Comparison of ENCODE assay signal across 8 mouse cellular contexts in genomic region chr6:34909631-34910345, GRCm38 (mm10). TPM values are rescaled to one million over a fixed set of nuclear protein-coding genes. Genes with fewer than 3 reads are reported as not detected.
DNase-seq lines count a peak whose midpoint lies in the region; ATAC-seq and TF ChIP-seq lines count a peak whose summit lies in the region.

No protein-coding gene starts in this region.

- peak overlapping the region; percentile 73 for H3K4me3 ChIP-seq in layer of hippocampus, adult 2 months
- peak overlapping the region; percentile 74 for H3K4me3 ChIP-seq in embryonic facial prominence, embryonic 13.5 days
- H3K4me3 ChIP-seq in intestine, postnatal 0 days (ENCODE audit: low read depth, low read length): peak overlapping the region; percentile 79
- H3K4me3 ChIP-seq in midbrain, postnatal 0 days (ENCODE audit: low read depth, low read length): peak overlapping the region; percentile 77

- H3K4me1 ChIP-seq in embryonic facial prominence, embryonic 13.5 days: peaks cover 10% of the 10 kb centered on the region
- H3K4me1 ChIP-seq in intestine, postnatal 0 days (replicated peaks; ENCODE audit: control insufficient read depth, insufficient read depth, low read length): no peaks in the 10 kb centered on the region
- H3K4me1 ChIP-seq in midbrain, postnatal 0 days (ENCODE audit: insufficient read depth, low read length): peaks cover 7% of the 10 kb centered on the region; the same call in 1 of the 2 replicates

- 52% methylated on average over 8 of the region's 8 CpGs for WGBS in embryonic facial prominence, embryonic 13.5 days
- WGBS in intestine, postnatal 0 days: 41% methylated on average over 8 of the region's 8 CpGs
- 43% methylated on average over 8 of the region's 8 CpGs for WGBS in midbrain, postnatal 0 days

- peak overlapping the region; percentile 93 for H3K27ac ChIP-seq in layer of hippocampus, adult 2 months
- 0 out of 2 replicates have a peak overlapping the region, but pooled peaks have one; percentile 81 for H3K27ac ChIP-seq in embryonic facial prominence, embryonic 13.5 days
- no peak overlapping the region for H3K27ac ChIP-seq in intestine, postnatal 0 days (ENCODE audit: low read depth, low read length)
- H3K27ac ChIP-seq in midbrain, postnatal 0 days (ENCODE audit: low read depth, low read length): peak overlapping the region; percentile 85

- no peak for ATAC-seq in embryonic facial prominence, embryonic 13.5 days (ENCODE audit: insufficient number of reproducible peaks, insufficient read depth, low FRiP score, low TSS enrichment, low read depth)
- ATAC-seq in intestine, postnatal 0 days: no peak
- no peak for ATAC-seq in midbrain, postnatal 0 days (ENCODE audit: low FRiP score)

- no peak for TF ChIP-seq CTCF in layer of hippocampus, adult 2 months (conservative IDR thresholded peaks at IDR 0.05)
- TF ChIP-seq CTCF in intestine, postnatal 0 days (IDR thresholded peaks at IDR 0.05; ENCODE audit: low read depth): no peak
- no peak for TF ChIP-seq CTCF in midbrain, postnatal 0 days (IDR thresholded peaks at IDR 0.05)

- DNase-seq in layer of hippocampus, adult 2 months (ENCODE audit: low spot score in 2 of 2): no peak
- no peak for DNase-seq in layer of hippocampus, adult 9-10 months (ENCODE audit: low spot score)
- DNase-seq in midbrain, postnatal 0 days (ENCODE audit: low spot score): no peak
- DNase-seq in cerebellum, postnatal 36 days: no peak
- no peak for DNase-seq in layer of hippocampus, adult 18-20 months (ENCODE audit: low spot score in 2 of 2)
- no peak for DNase-seq in embryo, embryonic 11 days

- H3K4me2 ChIP-seq in embryonic facial prominence, embryonic 13.5 days: peak overlapping the region; percentile 75
- H3K4me2 ChIP-seq in intestine, postnatal 0 days (replicated peaks; ENCODE audit: low read depth): peak overlapping the region; percentile 87
- H3K4me2 ChIP-seq in midbrain, postnatal 0 days (ENCODE audit: low read depth, low read length, poor library complexity, severe bottlenecking): peak overlapping the region; percentile 61

- peaks cover 31% of the 10 kb centered on the region for H3K36me3 ChIP-seq in embryonic facial prominence, embryonic 13.5 days
- peaks cover 13% of the 10 kb centered on the region; the same call in 1 of the 2 replicates for H3K36me3 ChIP-seq in intestine, postnatal 0 days (ENCODE audit: control insufficient read depth, insufficient read depth)
- peaks cover 31% of the 10 kb centered on the region for H3K36me3 ChIP-seq in midbrain, postnatal 0 days (ENCODE audit: insufficient read depth, low read length)

- peak overlapping the region; percentile 82 for H3K9ac ChIP-seq in embryonic facial prominence, embryonic 13.5 days
- no peak overlapping the region for H3K9ac ChIP-seq in intestine, postnatal 0 days (ENCODE audit: low read depth, low read length)
- peak overlapping the region; percentile 77 for H3K9ac ChIP-seq in midbrain, postnatal 0 days (replicated peaks; ENCODE audit: low read length, poor library complexity, severe bottlenecking)

- H3K9me3 ChIP-seq in embryonic facial prominence, embryonic 13.5 days: no peaks in the 10 kb centered on the region
- no peaks in the 10 kb centered on the region for H3K9me3 ChIP-seq in intestine, postnatal 0 days (ENCODE audit: control insufficient read depth)
- H3K9me3 ChIP-seq in midbrain, postnatal 0 days (ENCODE audit: low read length): no peaks in the 10 kb centered on the region

- no peaks in the 10 kb centered on the region for H3K27me3 ChIP-seq in embryonic facial prominence, embryonic 13.5 days
- no peaks in the 10 kb centered on the region for H3K27me3 ChIP-seq in intestine, postnatal 0 days (replicated peaks; ENCODE audit: control insufficient read depth, insufficient read depth, low read length)
- H3K27me3 ChIP-seq in midbrain, postnatal 0 days (ENCODE audit: insufficient read depth, low read length): no peaks in the 10 kb centered on the region

RNA-seq across cellular contexts. Expression of gene Wdr91, which starts 0.9 kb away (rescaled TPM):
- total RNA-seq in layer of hippocampus, adult 2 months (2021): 10 to 100 TPM; 34.9 to 37.9 TPM
- 11.9 and 13.6 TPM in 2 replicates for polyA plus RNA-seq in embryonic facial prominence, embryonic 13.5 days (2015; fragmentation: Nextera tagmentation; extraction: Ambion mirVana)
- polyA plus RNA-seq in intestine, postnatal 0 days (2015; fragmentation: Nextera tagmentation; extraction: Ambion mirVana): 5.7 and 6.9 TPM in 2 replicates
- total RNA-seq in midbrain, postnatal 0 days (2014; rRNA removed): 46.2 and 52.6 TPM in 2 replicates
- polyA plus RNA-seq in midbrain, postnatal 0 days (2015; fragmentation: Nextera tagmentation; extraction: Ambion mirVana): 17.7 and 19.1 TPM in 2 replicates
- 10 to 100 TPM; 34.5 to 35.2 TPM for total RNA-seq in layer of hippocampus, adult 18-20 months (2021)

RNA-seq across cellular contexts. Expression of gene Stra8, which starts 10.2 kb away (rescaled TPM):
- not detected for total RNA-seq in layer of hippocampus, adult 2 months (2021)
- polyA plus RNA-seq in embryonic facial prominence, embryonic 13.5 days (2015; fragmentation: Nextera tagmentation; extraction: Ambion mirVana): not detected in 2 replicates
- polyA plus RNA-seq in intestine, postnatal 0 days (2015; fragmentation: Nextera tagmentation; extraction: Ambion mirVana): not detected in 2 replicates
- not detected in 2 replicates for total RNA-seq in midbrain, postnatal 0 days (2014; rRNA removed)
- not detected in 2 replicates for polyA plus RNA-seq in midbrain, postnatal 0 days (2015; fragmentation: Nextera tagmentation; extraction: Ambion mirVana)
- total RNA-seq in layer of hippocampus, adult 18-20 months (2021): not detected

RNA-seq across cellular contexts. Expression of gene Cyren, which starts 31.9 kb away (rescaled TPM):
- total RNA-seq in layer of hippocampus, adult 2 months (2021): 1 to 10 TPM; 5.5 to 5.9 TPM
- polyA plus RNA-seq in embryonic facial prominence, embryonic 13.5 days (2015; fragmentation: Nextera tagmentation; extraction: Ambion mirVana): 19.0 and 20.4 TPM in 2 replicates
- 6.2 and 6.8 TPM in 2 replicates for polyA plus RNA-seq in intestine, postnatal 0 days (2015; fragmentation: Nextera tagmentation; extraction: Ambion mirVana)
- 2.8 and 6.0 TPM in 2 replicates for total RNA-seq in midbrain, postnatal 0 days (2014; rRNA removed)
- polyA plus RNA-seq in midbrain, postnatal 0 days (2015; fragmentation: Nextera tagmentation; extraction: Ambion mirVana): 4.8 and 4.9 TPM in 2 replicates
- 1 to 10 TPM; 4.5 to 4.8 TPM for total RNA-seq in layer of hippocampus, adult 18-20 months (2021)

RNA-seq across cellular contexts. Expression of gene Tmem140, which starts 46.8 kb away (rescaled TPM):
- 1 to 10 TPM; 2.3 to 2.9 TPM for total RNA-seq in layer of hippocampus, adult 2 months (2021)
- 1.8 and 2.0 TPM in 2 replicates for polyA plus RNA-seq in embryonic facial prominence, embryonic 13.5 days (2015; fragmentation: Nextera tagmentation; extraction: Ambion mirVana)
- polyA plus RNA-seq in intestine, postnatal 0 days (2015; fragmentation: Nextera tagmentation; extraction: Ambion mirVana): 12.9 and 25.0 TPM in 2 replicates
- 2.5 and 2.8 TPM in 2 replicates for total RNA-seq in midbrain, postnatal 0 days (2014; rRNA removed)
- 0.46 and 0.67 TPM in 2 replicates for polyA plus RNA-seq in midbrain, postnatal 0 days (2015; fragmentation: Nextera tagmentation; extraction: Ambion mirVana)
- total RNA-seq in layer of hippocampus, adult 18-20 months (2021): 1 to 10 TPM; 1.6 to 2.7 TPM
